Mouse (Mus musculus): Measurements from ENCODE around the gene Ubn2. TPM values are rescaled to one million over a fixed set of nuclear protein-coding genes. Genes with fewer than 3 reads are reported as not detected.
"Not testable (repeated sequence)": the region's sequence is repeated elsewhere in the genome, so short reads cannot be mapped to it uniquely, and the experiment has no call there.

Ubn2 gene
- polyA plus RNA-seq, 1 experiment from 2014 or later = 14.9 TPM

- not testable (repeated sequence) for H3K36me3 ChIP-seq (ENCODE audit: control insufficient read depth, insufficient read depth, low read length); H3K27me3 ChIP-seq (ENCODE audit: control insufficient read depth, insufficient read depth, low read length); H3K27ac ChIP-seq (replicated peaks; ENCODE audit: low read depth, low read length); H3K4me1 ChIP-seq (ENCODE audit: control insufficient read depth, insufficient read depth, low read length); H3K4me3 ChIP-seq (ENCODE audit: low read depth, low read length); DNase-seq (ENCODE audit: low spot score); H3K9me3 ChIP-seq (ENCODE audit: control insufficient read depth, low read length); H3K9ac ChIP-seq (ENCODE audit: low read length); ATAC-seq (ENCODE audit: insufficient number of reproducible peaks, low FRiP score, low TSS enrichment, low read depth); H3K4me2 ChIP-seq (ENCODE audit: low read depth, severe bottlenecking)
- 84% methylated on average over 2 of the region's 2 CpGs for WGBS
Measured at GRCm38 (mm10) chr6:38547005-38547404, 113.3 kb downstream of the Ubn2 start.

GRCm38 (mm10) chr6:38547707-38548106 lies 114.0 kb downstream of the Ubn2 start:
- no peak overlapping the region for H3K4me3 ChIP-seq (ENCODE audit: low read depth, low read length)
- H3K9me3 ChIP-seq (ENCODE audit: control insufficient read depth, low read length) = no peaks in the 10 kb centered on the region
- H3K27ac ChIP-seq (replicated peaks; ENCODE audit: low read depth, low read length) = no peak overlapping the region
- no peak overlapping the region for H3K9ac ChIP-seq (ENCODE audit: low read length)
- no peak overlapping the region for H3K4me2 ChIP-seq (ENCODE audit: low read depth, severe bottlenecking)
- H3K27me3 ChIP-seq (ENCODE audit: control insufficient read depth, insufficient read depth, low read length) = no peaks in the 10 kb centered on the region
- H3K4me1 ChIP-seq (ENCODE audit: control insufficient read depth, insufficient read depth, low read length) = no peaks in the 10 kb centered on the region
- DNase-seq (ENCODE audit: low spot score) (no peak), ATAC-seq (ENCODE audit: insufficient number of reproducible peaks, low FRiP score, low TSS enrichment, low read depth) (no peak)
- 83% methylated on average over 1 of the region's 1 CpGs for WGBS
- no peaks in the 10 kb centered on the region for H3K36me3 ChIP-seq (ENCODE audit: control insufficient read depth, insufficient read depth, low read length)

DNA sequence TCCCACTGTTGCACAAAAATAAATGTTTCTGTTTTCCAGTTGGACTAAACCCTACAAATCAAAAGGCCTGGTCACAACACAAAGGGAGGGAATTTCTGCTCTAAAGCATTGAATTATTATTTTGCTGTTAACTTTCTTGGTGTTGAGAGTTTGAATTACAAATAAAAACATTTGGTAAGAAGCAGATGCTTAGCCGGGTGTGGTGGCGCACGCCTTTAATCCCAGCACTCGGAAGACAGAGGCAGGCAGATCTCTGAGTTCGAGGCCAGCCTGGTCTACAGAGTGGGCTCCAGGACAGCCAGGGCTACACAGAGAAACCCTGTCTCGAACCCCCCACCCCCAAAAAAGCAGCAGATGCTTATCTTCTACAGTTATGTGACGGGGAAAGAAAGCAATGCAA lies 114.8 kb downstream of the Ubn2 start:
- 93% methylated on average over 7 of the region's 7 CpGs for WGBS
- ATAC-seq (ENCODE audit: insufficient number of reproducible peaks, low FRiP score, low TSS enrichment, low read depth) = not testable (repeated sequence)

DNA sequence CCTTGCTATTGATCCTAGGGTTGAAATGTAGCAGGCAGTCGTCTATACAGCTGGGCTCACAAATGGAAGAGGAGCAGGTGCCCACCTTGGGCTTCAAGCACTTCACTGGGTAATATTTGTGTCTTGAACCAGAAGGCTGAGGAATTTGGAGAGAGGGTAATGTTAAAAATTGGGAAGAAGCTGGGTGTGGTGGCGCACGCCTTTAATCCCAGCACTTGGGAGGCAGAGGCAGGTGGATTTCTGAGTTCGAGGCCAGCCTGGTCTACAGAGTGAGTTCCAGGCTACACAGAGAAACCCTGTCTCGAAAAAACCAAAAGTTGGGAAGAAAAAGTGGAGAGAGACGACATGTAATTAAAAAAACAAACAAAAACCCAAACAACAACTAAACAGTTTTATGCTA lies 116.1 kb downstream of the Ubn2 start:
- Histone ChIP-seq H3K4me2 (ENCODE audit: low read depth, severe bottlenecking) (peak overlapping the region; percentile 61), H3K4me3 (ENCODE audit: low read depth, low read length) (0 out of 2 replicates have a peak overlapping the region, but pooled peaks have one; percentile 70)
- WGBS = 83% methylated on average over 6 of the region's 6 CpGs
- ATAC-seq (ENCODE audit: insufficient number of reproducible peaks, low FRiP score, low TSS enrichment, low read depth); H3K4me1 ChIP-seq (ENCODE audit: control insufficient read depth, insufficient read depth, low read length); H3K9ac ChIP-seq (ENCODE audit: low read length); H3K36me3 ChIP-seq (ENCODE audit: control insufficient read depth, insufficient read depth, low read length); H3K27ac ChIP-seq (replicated peaks; ENCODE audit: low read depth, low read length); DNase-seq (ENCODE audit: low spot score); H3K27me3 ChIP-seq (ENCODE audit: control insufficient read depth, insufficient read depth, low read length); H3K9me3 ChIP-seq (ENCODE audit: control insufficient read depth, low read length): not testable (repeated sequence)

More for the DNA sequence above, 114.8 kb downstream of the Ubn2 start:
- not testable (repeated sequence) for H3K9me3 ChIP-seq (ENCODE audit: control insufficient read depth, low read length); H3K27ac ChIP-seq (replicated peaks; ENCODE audit: low read depth, low read length); H3K9ac ChIP-seq (ENCODE audit: low read length); DNase-seq (ENCODE audit: low spot score); H3K4me3 ChIP-seq (ENCODE audit: low read depth, low read length); H3K4me2 ChIP-seq (ENCODE audit: low read depth, severe bottlenecking); H3K36me3 ChIP-seq (ENCODE audit: control insufficient read depth, insufficient read depth, low read length); H3K27me3 ChIP-seq (ENCODE audit: control insufficient read depth, insufficient read depth, low read length); H3K4me1 ChIP-seq (ENCODE audit: control insufficient read depth, insufficient read depth, low read length)

GRCm38 (mm10) chr6:38550250-38551061 lies 116.7 kb downstream of the Ubn2 start:
- H3K27ac ChIP-seq (replicated peaks; ENCODE audit: low read depth, low read length) = peak overlapping the region; percentile 97
- no peaks in the 10 kb centered on the region for H3K9me3 ChIP-seq (ENCODE audit: control insufficient read depth, low read length)
- ATAC-seq (ENCODE audit: insufficient number of reproducible peaks, low FRiP score, low TSS enrichment, low read depth) (peak; percentile 24), DNase-seq (ENCODE audit: low spot score) (no peak)
- H3K27me3 ChIP-seq (ENCODE audit: control insufficient read depth, insufficient read depth, low read length) = no peaks in the 10 kb centered on the region
- H3K36me3 ChIP-seq (ENCODE audit: control insufficient read depth, insufficient read depth, low read length) = no peaks in the 10 kb centered on the region
- H3K4me1 ChIP-seq (ENCODE audit: control insufficient read depth, insufficient read depth, low read length) = no peaks in the 10 kb centered on the region
- H3K4me2 ChIP-seq (ENCODE audit: low read depth, severe bottlenecking) = peak overlapping the region; percentile 61
- peak overlapping the region; percentile 91 for H3K9ac ChIP-seq (ENCODE audit: low read length)
- H3K4me3 ChIP-seq (ENCODE audit: low read depth, low read length) = peak overlapping the region; percentile 70
- 9% methylated on average over 28 of the region's 28 CpGs for WGBS

DNA sequence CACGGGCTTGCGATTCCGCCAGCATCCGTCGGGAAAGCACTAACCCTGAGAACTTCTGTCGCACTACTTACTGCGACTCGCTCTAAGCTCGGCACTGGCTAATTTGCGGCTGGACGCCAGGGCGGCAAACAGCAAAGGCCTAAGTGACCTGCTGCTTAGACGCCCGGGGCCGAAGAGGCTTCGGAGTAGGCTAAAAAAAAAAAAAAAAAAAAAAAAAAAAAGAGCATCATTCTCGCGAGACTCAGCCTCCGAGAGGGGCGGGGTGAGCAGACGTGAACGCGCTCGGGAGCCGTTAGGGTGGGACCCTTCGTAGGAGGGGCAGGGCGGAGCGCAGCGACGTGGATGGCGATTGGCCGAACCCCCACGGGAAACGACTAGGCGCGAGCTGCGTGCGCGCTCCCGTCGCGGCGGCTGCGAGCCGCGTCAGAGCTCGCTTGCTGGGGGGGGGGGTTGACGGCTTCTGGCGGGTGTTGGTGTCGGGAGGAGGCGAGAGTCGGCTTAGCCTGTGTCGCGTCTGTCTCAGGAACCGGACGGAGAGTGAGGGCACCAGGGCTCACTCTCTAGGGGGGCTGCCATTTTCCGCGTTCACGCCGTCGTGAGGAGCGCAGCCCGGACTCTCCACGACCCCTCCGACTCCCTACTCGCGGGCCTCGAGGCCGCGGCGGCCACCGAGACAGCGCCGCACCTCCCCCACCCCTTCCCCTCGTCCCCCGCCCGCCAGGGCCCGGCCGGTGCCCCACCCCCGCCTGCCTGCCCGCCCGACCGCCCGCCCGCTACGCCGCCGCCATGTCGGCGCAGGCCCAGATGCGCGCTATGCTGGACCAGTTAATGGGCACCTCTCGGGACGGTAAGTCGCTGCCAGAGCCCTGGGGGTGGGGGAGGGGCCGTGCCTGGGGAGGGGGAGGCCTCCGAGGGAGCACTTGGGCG lies 117.6 kb downstream of the Ubn2 start, which contains the start of gene Luc7l2:
Gene Luc7l2 (plus strand): TSS at position 273 of the 927 bp plus-strand sequence.
- peak within 1 kb of the TSS; percentile 91 for H3K9ac ChIP-seq (ENCODE audit: low read length)
- H3K27me3 ChIP-seq (ENCODE audit: control insufficient read depth, insufficient read depth, low read length) = no peaks in the 10 kb centered on the region
- peak; percentile 98 for DNase-seq (ENCODE audit: low spot score)
- no peaks in the 10 kb centered on the region; the same call in 1 of the 2 replicates for H3K36me3 ChIP-seq (ENCODE audit: control insufficient read depth, insufficient read depth, low read length)
- WGBS = under 1% methylated on average over 87 of the region's 98 CpGs
- H3K4me1 ChIP-seq (ENCODE audit: control insufficient read depth, insufficient read depth, low read length) = no peaks in the 10 kb centered on the region
- peak within 1 kb of the TSS; percentile 61 for H3K4me2 ChIP-seq (ENCODE audit: low read depth, severe bottlenecking)
- H3K4me3 ChIP-seq (ENCODE audit: low read depth, low read length) = peak within 1 kb of the TSS; percentile 70
- H3K9me3 ChIP-seq (ENCODE audit: control insufficient read depth, low read length) = no peaks in the 10 kb centered on the region
- H3K27ac ChIP-seq (replicated peaks; ENCODE audit: low read depth, low read length) = peak within 1 kb of the TSS; percentile 97
- peak; percentile 89 for ATAC-seq (ENCODE audit: insufficient number of reproducible peaks, low FRiP score, low TSS enrichment, low read depth)

GRCm38 (mm10) chr6:38551989-38552635 lies 118.4 kb downstream of the Ubn2 start:
- Histone ChIP-seq H3K36me3 (ENCODE audit: control insufficient read depth, insufficient read depth, low read length) (no peaks in the 10 kb centered on the region; the same call in 1 of the 2 replicates), H3K4me3 (ENCODE audit: low read depth, low read length) (peak overlapping the region; percentile 70), H3K4me1 (ENCODE audit: control insufficient read depth, insufficient read depth, low read length) (no peaks in the 10 kb centered on the region), H3K27ac (replicated peaks; ENCODE audit: low read depth, low read length) (peak overlapping the region; percentile 97), H3K4me2 (ENCODE audit: low read depth, severe bottlenecking) (peak overlapping the region; percentile 41; the same call in 1 of the 2 replicates), H3K27me3 (ENCODE audit: control insufficient read depth, insufficient read depth, low read length) (no peaks in the 10 kb centered on the region), H3K9ac (ENCODE audit: low read length) (peak overlapping the region; percentile 90), H3K9me3 (ENCODE audit: control insufficient read depth, low read length) (no peaks in the 10 kb centered on the region)
- DNase-seq (ENCODE audit: low spot score) (peak; percentile 98), ATAC-seq (ENCODE audit: insufficient number of reproducible peaks, low FRiP score, low TSS enrichment, low read depth) (peak; percentile 95)
- WGBS = under 1% methylated on average over 31 of the region's 32 CpGs

DNA sequence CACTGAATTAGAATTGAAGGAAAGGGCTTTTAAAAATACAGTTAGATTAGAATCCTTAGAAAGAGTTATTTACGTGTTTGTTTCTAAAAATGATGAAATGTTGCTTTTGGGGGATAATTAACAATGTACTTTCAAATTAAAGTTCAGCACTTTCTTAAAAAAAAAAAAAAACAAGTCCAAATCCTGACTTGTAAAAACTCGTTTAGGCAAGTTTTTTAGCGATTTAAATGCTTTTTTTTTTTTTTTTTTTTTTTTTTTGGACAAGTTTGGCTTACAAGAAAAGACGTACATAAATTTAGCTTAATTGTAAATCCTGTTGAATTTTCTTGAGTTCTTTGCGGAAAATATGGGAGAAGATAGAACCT lies 118.9 kb downstream of the Ubn2 start:
- Histone ChIP-seq H3K9ac (ENCODE audit: low read length) (no peak overlapping the region), H3K4me1 (ENCODE audit: control insufficient read depth, insufficient read depth, low read length) (no peaks in the 10 kb centered on the region), H3K27me3 (ENCODE audit: control insufficient read depth, insufficient read depth, low read length) (no peaks in the 10 kb centered on the region), H3K27ac (replicated peaks; ENCODE audit: low read depth, low read length) (no peak overlapping the region), H3K4me3 (ENCODE audit: low read depth, low read length) (peak overlapping the region; percentile 70), H3K9me3 (ENCODE audit: control insufficient read depth, low read length) (no peaks in the 10 kb centered on the region), H3K36me3 (ENCODE audit: control insufficient read depth, insufficient read depth, low read length) (peaks cover 1% of the 10 kb centered on the region; the same call in 1 of the 2 replicates), H3K4me2 (ENCODE audit: low read depth, severe bottlenecking) (peak overlapping the region; percentile 41; the same call in 1 of the 2 replicates)
- ATAC-seq (ENCODE audit: insufficient number of reproducible peaks, low FRiP score, low TSS enrichment, low read depth) = no peak
- WGBS = 27% methylated on average over 5 of the region's 5 CpGs
- DNase-seq (ENCODE audit: low spot score) = no peak
